21 mouse cellular contexts compared by ENCODE assay signal in genomic region chr11:61597471-61597870, GRCm38 (mm10). TPM values are rescaled to one million over a fixed set of nuclear protein-coding genes. Genes with fewer than 3 reads are reported as not detected.
A peak's percentile ranks its signal among the peaks of the same experiment; 100 is the strongest.
DNase-seq lines count a peak whose midpoint lies in the region; ATAC-seq and TF ChIP-seq lines count a peak whose summit lies in the region.
"Had no signal": no experiment of that assay in that cellular context is flagged by ENCODE, and none has a peak within 500 bp of the region (broad histone marks: within the 10 kb centered on the region; RNA-seq: fewer than 3 reads in every experiment).

No protein-coding gene starts in this region.

- no peak overlapping the region for H3K27ac ChIP-seq in heart, embryonic 11.5 days (ENCODE audit: low read depth, low read length)
- no peak overlapping the region for H3K27ac ChIP-seq in kidney, adult 2 months (ENCODE audit: insufficient read depth, low read depth, low read length)
- H3K27ac ChIP-seq: heart, embryonic 10.5 days; hindbrain, embryonic 15.5 days; layer of hippocampus, adult 2 months; limb, embryonic 10.5 days; macrophage; midbrain, embryonic 13.5 days had no signal

- H3K9ac ChIP-seq in heart, embryonic 11.5 days (ENCODE audit: low read depth, low read length): no peak overlapping the region
- H3K9ac ChIP-seq: hindbrain, embryonic 15.5 days; midbrain, embryonic 13.5 days had no signal

- H3K27me3 ChIP-seq in heart, embryonic 11.5 days (ENCODE audit: control insufficient read depth, insufficient read depth, low read length): no peaks in the 10 kb centered on the region
- H3K27me3 ChIP-seq in kidney, adult 2 months (replicated peaks; ENCODE audit: control insufficient read depth, insufficient read depth, low read length): no peaks in the 10 kb centered on the region
- H3K27me3 ChIP-seq: hindbrain, embryonic 15.5 days; midbrain, embryonic 13.5 days had no signal

- H3K36me3 ChIP-seq in heart, embryonic 11.5 days (ENCODE audit: control insufficient read depth, insufficient read depth, low read length): no peaks in the 10 kb centered on the region
- no peaks in the 10 kb centered on the region for H3K36me3 ChIP-seq in kidney, adult 2 months (ENCODE audit: control insufficient read depth, insufficient read depth, low read length)
- H3K36me3 ChIP-seq: heart, embryonic 10.5 days; hindbrain, embryonic 15.5 days; limb, embryonic 10.5 days; midbrain, embryonic 13.5 days had no signal

- no peak overlapping the region for H3K4me2 ChIP-seq in heart, embryonic 11.5 days
- H3K4me2 ChIP-seq: hindbrain, embryonic 15.5 days; liver, embryonic 11.5 days; midbrain, embryonic 13.5 days had no signal

- 0 out of 2 replicates have a peak, but pooled peaks cover 2% of the 10 kb centered on the region for H3K9me3 ChIP-seq in heart, embryonic 11.5 days (replicated peaks; ENCODE audit: control insufficient read depth, low read length)
- H3K9me3 ChIP-seq: heart, embryonic 10.5 days; hindbrain, embryonic 15.5 days; limb, embryonic 10.5 days; midbrain, embryonic 13.5 days had no signal

- ATAC-seq in heart, embryonic 11.5 days (replicated peaks; ENCODE audit: insufficient number of reproducible peaks, low FRiP score, low TSS enrichment): no peak
- ATAC-seq: activated CD4-positive, CD25-positive, alpha-beta regulatory T cell, adult 4 months; forebrain, embryonic 14.5 days; midbrain, embryonic 13.5 days had no signal

- 75% methylated on average over 2 of the region's 2 CpGs for WGBS in heart, embryonic 11.5 days (ENCODE audit: insufficient replicate concordance)
- 75% methylated on average over 2 of the region's 2 CpGs for WGBS in kidney, adult 2 months

- no peak for TF ChIP-seq CTCF in kidney, adult 2 months (conservative IDR thresholded peaks at IDR 0.05; ENCODE audit: insufficient read depth, insufficient read length, low read depth, low read length)

- no peaks in the 10 kb centered on the region for H3K4me1 ChIP-seq in heart, embryonic 11.5 days (ENCODE audit: control insufficient read depth, insufficient read depth, low read length)
- no peaks in the 10 kb centered on the region for H3K4me1 ChIP-seq in kidney, adult 2 months (ENCODE audit: control insufficient read depth, insufficient read depth, low read length)
- H3K4me1 ChIP-seq: heart, embryonic 10.5 days; hindbrain, embryonic 15.5 days; midbrain, embryonic 13.5 days had no signal

- H3K4me3 ChIP-seq in heart, embryonic 11.5 days (ENCODE audit: low read depth, low read length): no peak overlapping the region
- H3K4me3 ChIP-seq in kidney, adult 2 months (ENCODE audit: insufficient read depth, low read depth, low read length): no peak overlapping the region
- H3K4me3 ChIP-seq: heart, embryonic 10.5 days; hindbrain, embryonic 15.5 days; layer of hippocampus, adult 2 months; limb, embryonic 10.5 days; midbrain, embryonic 13.5 days had no signal

- no peak for TF ChIP-seq POLR2A in kidney, adult 2 months (IDR thresholded peaks at IDR 0.05; ENCODE audit: low read depth, low read length)

- peak; percentile 91 for DNase-seq in heart, adult 11 months
- DNase-seq in 3T3-L1 (ENCODE audit: low read depth, low spot score) (peak; percentile 93), MN1 (ENCODE audit: low spot score) (peak; percentile 75)
- peak; percentile 26 for DNase-seq in fat pad, adult 2 months (ENCODE audit: extremely low read depth, low read depth, low spot score)
- DNase-seq in kidney, adult 2 months: no peak
- no peak for DNase-seq in urinary bladder, adult 2 months (ENCODE audit: low spot score)
- DNase-seq: kidney, adult 11 months; kidney, postnatal 10 days; lung, adult 2 months; right cerebral cortex, postnatal 25 days; thymus, postnatal 36 days had no signal

RNA-seq across cellular contexts. Expression of gene Epn2, which starts 18.0 kb away (rescaled TPM):
- 23.3 and 23.7 TPM in 2 replicates for polyA plus RNA-seq in heart, embryonic 11.5 days (2014; fragmentation: Nextera tagmentation; extraction: Ambion mirVana)
- 23.1 and 25.7 TPM in 2 replicates for polyA plus RNA-seq in kidney, adult 2 months (2012; rRNA removed)
- 46.0 and 48.3 TPM in 2 replicates for polyA plus RNA-seq in urinary bladder, adult 2 months (2012; rRNA removed)

RNA-seq across cellular contexts. Expression of gene Grap, which starts 55.6 kb away (rescaled TPM):
- polyA plus RNA-seq in heart, embryonic 11.5 days (2014; fragmentation: Nextera tagmentation; extraction: Ambion mirVana): 7.3 and 8.9 TPM in 2 replicates
- polyA plus RNA-seq in kidney, adult 2 months (2012; rRNA removed): 11.1 and 15.3 TPM in 2 replicates
- 5.5 and 6.2 TPM in 2 replicates for polyA plus RNA-seq in urinary bladder, adult 2 months (2012; rRNA removed)

Comparison
In these comparisons a context has a peak if more than half of its experiments do, and no peak if none do; other contexts are left out.
1. DNase-seq: peak in heart, adult 11 months (single experiment), 3T3-L1 (single experiment), MN1 (single experiment) and fat pad, adult 2 months (single experiment); none in kidney, adult 2 months (single experiment) and urinary bladder, adult 2 months (single experiment).